Mouse (Mus musculus) intestine, embryonic 16.5 days (tissue): ENCODE measurements at regions not wholly inside any gene's neighbourhood (a gene's known extent, or its start where the extent isn't known, plus 50 kb on each side); places are given as distances from the start of the nearest gene placed in this dataset.
A peak's percentile ranks its signal among the peaks of the same experiment; 100 is the strongest.

Experiments
- ATAC-seq: fragments of 200-750 bp; cut with Nextera tagmentation; 2 replicates; pipeline ENCODE4 v1.8.0; 2017; ENCODE audit warnings: moderate TSS enrichment, moderate library complexity
- H3K27ac ChIP-seq: fragments of 300-500 bp; sonication (generic); 2 replicates; pipeline ENCODE4 v1.5.1; 2014; ENCODE audit warnings: mild to moderate bottlenecking, low read length
- H3K27me3 ChIP-seq: fragments of 300-500 bp; sonication (generic); replicated peaks from 2 replicates; pipeline ENCODE4 v1.6.1; 2014; ENCODE audit warnings: low read length, control low read depth, mixed read lengths; ENCODE audit not compliant: control insufficient read depth, insufficient read depth
- H3K36me3 ChIP-seq: fragments of 300-500 bp; sonication (generic); 2 replicates; pipeline ENCODE4 v1.6.1; 2014; ENCODE audit warnings: low read length, control low read depth; ENCODE audit not compliant: control insufficient read depth, insufficient read depth
- H3K4me1 ChIP-seq: fragments of 300-500 bp; sonication (generic); 2 replicates; pipeline ENCODE4 v1.6.1; 2014; ENCODE audit warnings: low read length, control low read depth, mixed read lengths; ENCODE audit not compliant: control insufficient read depth, insufficient read depth
- H3K4me2 ChIP-seq: fragments of 300-500 bp; sonication (generic); 2 replicates; pipeline ENCODE4 v1.6.1; 2014; ENCODE audit warnings: low read depth, low read length, control low read depth
- H3K4me3 ChIP-seq: fragments of 300-500 bp; sonication (generic); 2 replicates; pipeline ENCODE4 v1.5.1; 2014; ENCODE audit warnings: mild to moderate bottlenecking, low read length
- H3K9ac ChIP-seq: fragments of 300-500 bp; sonication (generic); 2 replicates; pipeline ENCODE4 v1.6.1; 2014; ENCODE audit warnings: low read depth, low read length
- H3K9me3 ChIP-seq: fragments of 300-500 bp; sonication (generic); 2 replicates; pipeline ENCODE4 v1.6.1; 2016; ENCODE audit warnings: low read length, control low read depth; ENCODE audit not compliant: control insufficient read depth
- WGBS: fragments of 180-500 bp; shearing (Covaris S2); extraction: QIAGEN DNeasy Blood & Tissue Kit; methylation state at CpG from one replicate; pipeline ENCODE4 v1.1.7; 2014; 5-methylcytosine and 5-hydroxymethylcytosine counted together

DNA sequence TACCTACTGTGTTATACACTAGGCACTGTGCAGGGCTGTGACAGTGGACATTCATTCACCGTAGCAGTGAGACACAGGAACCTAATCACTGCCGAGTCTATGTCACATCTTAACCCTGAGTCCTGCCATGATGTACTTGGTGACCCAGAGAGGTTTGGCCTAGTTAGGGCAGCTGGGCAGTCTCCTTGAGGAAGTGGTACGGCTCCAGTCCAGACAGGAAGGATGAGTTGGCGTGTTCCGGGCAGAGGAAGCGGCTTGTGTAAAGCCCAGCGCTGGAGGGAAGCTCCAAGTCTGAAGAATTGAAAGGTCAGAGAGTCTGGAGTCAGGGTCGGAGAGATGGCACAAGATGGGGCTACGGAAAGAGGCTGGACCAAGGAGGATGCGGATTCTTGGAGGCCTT is 99.4 kb upstream of the Smim15 start:
- no peak overlapping the region for H3K9ac ChIP-seq
- no peaks in the 10 kb centered on the region for H3K27me3 ChIP-seq
- no peaks in the 10 kb centered on the region for H3K36me3 ChIP-seq
- no peak overlapping the region for H3K4me2 ChIP-seq
- peaks cover 11% of the 10 kb centered on the region for H3K4me1 ChIP-seq
- WGBS = 78% methylated on average over 10 of the region's 10 CpGs
- ATAC-seq = no peak
- no peak overlapping the region for H3K27ac ChIP-seq
- H3K4me3 ChIP-seq = no peak overlapping the region
- H3K9me3 ChIP-seq = no peaks in the 10 kb centered on the region

DNA sequence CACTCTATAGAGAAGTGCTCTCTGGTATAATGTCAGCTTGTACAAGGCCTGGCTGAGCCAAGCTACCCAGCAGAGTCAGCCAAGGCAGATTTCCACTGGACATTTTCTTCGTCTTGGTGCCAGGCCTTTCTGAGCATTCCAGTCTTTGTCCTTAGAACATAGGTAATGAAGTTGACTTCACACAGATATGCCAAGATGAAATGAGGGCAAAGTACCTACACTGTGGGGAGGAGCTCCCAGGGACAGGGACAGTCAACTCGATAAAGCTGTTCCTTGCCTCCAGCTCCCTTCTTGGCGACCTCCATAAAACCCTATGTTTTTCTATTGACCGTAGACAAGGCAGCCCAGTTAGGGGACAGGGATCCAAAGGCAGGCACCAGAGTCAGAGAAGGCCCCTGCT is 101.3 kb upstream of the Smim15 start:
- 66% methylated on average over 4 of the region's 4 CpGs for WGBS
- no peak overlapping the region for H3K9ac ChIP-seq
- H3K27ac ChIP-seq = peak overlapping the region; percentile 38; the same call in 1 of the 2 replicates
- no peaks in the 10 kb centered on the region for H3K27me3 ChIP-seq
- no peak overlapping the region for H3K4me3 ChIP-seq
- peak; percentile 85 for ATAC-seq
- no peaks in the 10 kb centered on the region for H3K36me3 ChIP-seq
- H3K4me2 ChIP-seq = no peak overlapping the region; the same call in 1 of the 2 replicates
- H3K4me1 ChIP-seq = peaks cover 11% of the 10 kb centered on the region
- no peaks in the 10 kb centered on the region for H3K9me3 ChIP-seq

DNA sequence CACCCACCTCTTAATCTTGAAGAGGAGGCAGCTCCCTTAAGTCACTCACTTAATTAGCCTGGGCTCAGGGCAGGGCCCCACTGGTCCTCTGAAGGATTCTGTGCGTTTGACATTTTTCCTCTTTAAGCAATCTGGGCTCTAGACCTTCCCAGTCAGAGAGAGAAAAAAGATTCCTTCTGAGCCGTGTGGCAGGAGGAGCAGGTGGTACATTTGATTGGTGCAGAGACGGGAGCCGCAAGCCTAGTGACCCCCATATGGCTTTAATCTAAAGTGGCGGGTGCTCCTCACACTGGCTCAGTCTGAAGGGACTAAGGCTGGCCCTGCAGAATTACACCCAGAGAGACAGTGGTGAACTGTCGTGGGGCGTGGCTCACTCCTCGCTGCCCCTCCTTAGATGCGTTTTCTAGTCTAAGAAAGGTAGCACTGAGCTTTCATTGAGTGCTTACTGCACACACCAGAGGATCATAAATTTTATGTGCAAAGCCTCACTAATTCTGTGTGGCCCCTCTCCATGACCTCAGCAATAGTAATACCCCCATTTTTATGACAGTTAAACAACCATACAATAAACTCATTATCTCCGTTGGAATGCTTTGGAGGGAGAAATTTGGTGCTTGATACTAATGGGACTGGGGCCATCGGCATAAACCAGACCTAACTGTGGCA is 101.8 kb upstream of the Smim15 start:
- Histone ChIP-seq H3K4me3 (no peak overlapping the region), H3K27ac (peak overlapping the region; percentile 54), H3K4me2 (peak overlapping the region; percentile 30), H3K9me3 (no peaks in the 10 kb centered on the region), H3K36me3 (no peaks in the 10 kb centered on the region), H3K4me1 (peaks cover 11% of the 10 kb centered on the region), H3K9ac (0 out of 2 replicates have a peak overlapping the region, but pooled peaks have one; percentile 29), H3K27me3 (no peaks in the 10 kb centered on the region)
- WGBS = 36% methylated on average over 11 of the region's 11 CpGs
- peak; percentile 89 for ATAC-seq

DNA sequence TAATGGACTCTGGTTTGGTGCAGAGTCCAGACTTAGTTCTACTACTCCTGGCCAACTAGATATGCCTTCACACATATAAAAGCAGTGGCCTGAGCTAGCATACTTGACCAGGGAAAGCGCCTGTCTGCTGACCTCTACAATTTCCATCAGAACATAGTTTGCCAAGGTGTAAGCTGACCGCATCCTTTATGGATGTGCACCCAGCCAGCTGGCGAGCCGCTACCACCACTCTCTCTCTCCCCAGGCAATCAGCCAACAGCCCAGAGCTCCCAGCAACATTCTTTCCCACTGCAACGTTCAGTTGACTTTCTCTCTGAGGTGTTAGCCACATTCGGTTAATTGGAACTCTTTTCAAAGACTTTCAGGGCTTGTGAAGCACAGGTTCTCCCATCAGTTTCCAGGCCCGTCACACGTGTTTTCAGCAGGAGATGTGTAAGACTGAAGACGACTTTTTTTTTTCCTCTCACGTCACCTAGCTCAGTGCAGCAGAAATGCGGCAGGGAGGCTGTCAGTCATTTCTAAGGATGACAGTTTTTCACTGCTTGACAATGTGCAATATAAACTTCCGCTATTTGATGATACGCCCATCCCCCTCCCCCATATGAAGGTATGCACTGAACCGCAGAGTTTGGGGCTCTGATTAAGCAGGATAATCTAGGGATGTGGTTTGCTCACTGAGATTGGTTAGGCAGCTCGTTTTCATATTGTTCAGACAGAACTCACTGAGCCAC is 104.2 kb upstream of the Smim15 start:
- Histone ChIP-seq H3K4me3 (no peak overlapping the region), H3K9ac (no peak overlapping the region), H3K4me1 (peaks cover 6% of the 10 kb centered on the region; the same call in 1 of the 2 replicates), H3K36me3 (no peaks in the 10 kb centered on the region), H3K27ac (no peak overlapping the region), H3K27me3 (no peaks in the 10 kb centered on the region), H3K4me2 (no peak overlapping the region), H3K9me3 (no peaks in the 10 kb centered on the region)
- WGBS = 61% methylated on average over 15 of the region's 15 CpGs
- no peak for ATAC-seq

DNA sequence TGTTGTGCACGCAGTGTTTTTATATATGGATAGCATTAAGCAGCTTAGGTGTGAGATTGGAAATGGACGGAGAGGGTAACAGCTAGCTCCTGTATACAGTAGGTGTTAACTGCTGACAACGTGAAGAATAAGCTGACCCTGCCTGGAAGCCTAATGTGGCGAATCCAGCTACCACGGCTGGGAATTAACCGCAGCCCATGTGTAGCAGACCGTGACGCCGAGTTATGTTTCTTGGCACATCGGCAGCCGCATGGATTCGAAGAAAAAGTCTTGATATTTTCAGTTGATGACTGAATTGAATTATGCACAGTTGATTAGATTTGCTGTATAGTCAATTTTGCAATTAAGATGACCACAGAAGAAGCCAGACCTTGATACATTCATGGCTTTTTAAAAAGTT is 108.6 kb upstream of the Smim15 start:
- Histone ChIP-seq H3K9ac (no peak overlapping the region), H3K27ac (no peak overlapping the region), H3K36me3 (no peaks in the 10 kb centered on the region), H3K4me2 (no peak overlapping the region), H3K27me3 (no peaks in the 10 kb centered on the region), H3K9me3 (no peaks in the 10 kb centered on the region), H3K4me3 (no peak overlapping the region), H3K4me1 (no peaks in the 10 kb centered on the region; the same call in 1 of the 2 replicates)
- WGBS = 91% methylated on average over 12 of the region's 12 CpGs
- ATAC-seq = no peak

DNA sequence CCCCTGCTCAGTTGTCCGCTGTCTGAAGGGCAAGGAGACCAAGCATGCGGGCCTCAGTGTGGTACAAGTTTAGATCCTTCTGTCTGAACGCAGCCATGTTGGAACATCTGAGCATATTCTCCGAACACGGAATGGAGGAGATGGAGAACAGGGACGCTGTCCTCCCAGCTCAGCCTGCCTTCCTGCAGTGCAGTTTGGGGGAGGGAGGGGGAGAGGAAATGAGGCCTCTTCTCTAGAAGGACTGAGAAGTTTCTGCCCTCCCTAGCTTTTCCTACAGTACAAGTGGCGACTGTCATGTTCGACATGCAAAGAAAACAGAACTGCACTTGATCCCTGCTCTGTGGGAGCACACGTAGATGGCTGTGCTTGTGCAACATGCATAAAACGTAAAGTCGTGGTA is 109.6 kb upstream of the Smim15 start:
- H3K9me3 ChIP-seq = no peaks in the 10 kb centered on the region
- no peaks in the 10 kb centered on the region; the same call in 1 of the 2 replicates for H3K4me1 ChIP-seq
- H3K27me3 ChIP-seq = no peaks in the 10 kb centered on the region
- 0 out of 2 replicates have a peak overlapping the region, but pooled peaks have one; percentile 2 for H3K4me3 ChIP-seq
- no peak overlapping the region for H3K9ac ChIP-seq
- H3K27ac ChIP-seq = no peak overlapping the region
- ATAC-seq = peak; percentile 23; the same call in 1 of the 2 replicates
- no peaks in the 10 kb centered on the region for H3K36me3 ChIP-seq
- H3K4me2 ChIP-seq = no peak overlapping the region
- WGBS = 43% methylated on average over 11 of the region's 11 CpGs

DNA sequence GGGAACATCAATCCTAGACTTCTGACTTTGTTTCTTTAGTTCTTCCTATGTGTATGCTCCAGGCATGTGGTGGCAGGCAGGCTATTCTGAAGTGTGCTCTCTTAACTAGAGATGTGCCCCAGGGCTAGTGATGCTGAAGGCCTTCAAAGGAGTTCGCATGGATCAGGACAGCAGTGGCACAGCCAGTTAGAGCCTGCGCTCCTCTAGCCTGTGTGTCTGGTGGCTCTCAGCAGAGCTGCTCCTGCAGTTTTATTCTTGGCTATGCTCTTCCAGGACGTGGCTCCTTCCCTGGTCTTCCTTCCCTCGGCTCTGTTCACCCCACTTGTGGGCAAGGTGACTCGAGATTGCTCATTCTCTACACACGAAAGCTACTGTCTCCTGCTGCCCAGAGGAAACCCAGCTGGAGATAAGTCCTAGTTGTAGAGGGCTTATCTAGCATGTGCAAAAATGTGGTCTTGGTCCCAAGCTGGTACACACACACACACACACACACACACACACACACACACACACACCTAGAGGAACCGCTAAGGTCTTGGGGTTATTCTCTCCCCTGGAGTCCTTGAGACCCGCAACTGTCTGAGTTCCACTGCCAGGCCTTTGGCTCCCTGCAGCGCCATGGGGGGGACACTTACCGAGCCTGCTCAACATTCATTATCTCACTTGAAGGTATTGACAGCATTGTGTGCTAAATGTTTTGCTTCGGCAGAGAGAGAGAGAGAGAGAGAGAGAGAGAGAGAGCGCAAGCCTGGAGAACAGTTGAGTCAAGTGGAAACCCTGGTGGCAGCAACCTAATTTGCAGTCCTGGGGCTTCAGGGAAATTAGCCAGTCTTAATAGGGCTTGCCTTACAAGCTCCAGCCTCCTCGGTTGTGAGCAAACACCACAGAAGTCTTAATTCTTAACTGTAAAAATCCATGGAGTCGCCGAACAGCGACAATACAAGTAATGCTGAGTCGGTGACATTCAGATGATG is 110.4 kb upstream of the Smim15 start:
- no peak for ATAC-seq
- Histone ChIP-seq H3K36me3 (no peaks in the 10 kb centered on the region), H3K4me3 (no peak overlapping the region), H3K4me2 (no peak overlapping the region), H3K27me3 (no peaks in the 10 kb centered on the region), H3K27ac (no peak overlapping the region), H3K9me3 (no peaks in the 10 kb centered on the region), H3K4me1 (no peaks in the 10 kb centered on the region; the same call in 1 of the 2 replicates), H3K9ac (no peak overlapping the region)
- WGBS = 53% methylated on average over 17 of the region's 17 CpGs

DNA sequence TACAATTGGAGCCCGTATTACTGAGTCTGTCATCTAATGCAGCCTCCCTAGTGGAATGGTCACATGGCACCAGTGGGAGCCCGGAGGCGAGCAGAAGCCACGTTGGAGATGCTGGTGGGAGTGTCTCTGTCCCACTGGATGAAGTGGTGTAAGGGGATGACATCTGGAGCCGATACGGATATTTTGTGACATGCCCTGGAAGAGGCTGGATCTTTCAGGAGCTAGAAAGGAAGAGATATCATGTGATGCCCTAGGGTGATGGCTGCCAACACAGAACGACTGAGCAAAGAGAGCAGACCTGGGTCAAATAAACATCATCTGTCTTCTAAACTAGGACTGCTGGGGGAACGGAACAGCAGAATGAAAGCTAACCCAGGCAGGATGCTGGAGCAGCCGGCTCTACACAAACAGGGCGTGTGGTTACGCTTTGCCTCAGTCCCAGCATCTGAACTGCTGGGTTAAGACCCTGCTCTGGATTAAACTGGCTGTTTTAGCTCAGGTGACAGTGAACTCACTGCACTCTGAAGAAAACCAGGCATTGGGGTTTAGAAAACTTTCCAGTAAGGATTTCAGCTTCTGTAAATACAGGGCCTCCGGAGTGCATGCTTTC is 111.7 kb upstream of the Smim15 start:
- Histone ChIP-seq H3K4me3 (no peak overlapping the region), H3K9ac (no peak overlapping the region), H3K36me3 (no peaks in the 10 kb centered on the region), H3K4me1 (no peaks in the 10 kb centered on the region; the same call in 1 of the 2 replicates), H3K27ac (no peak overlapping the region), H3K4me2 (no peak overlapping the region), H3K27me3 (no peaks in the 10 kb centered on the region), H3K9me3 (no peaks in the 10 kb centered on the region)
- whole genome bisulfite sequencing = 45% methylated on average over 12 of the region's 12 CpGs
- no peak for ATAC-seq
